8 mouse cellular contexts compared by ENCODE assay signal in the genomic region with DNA sequence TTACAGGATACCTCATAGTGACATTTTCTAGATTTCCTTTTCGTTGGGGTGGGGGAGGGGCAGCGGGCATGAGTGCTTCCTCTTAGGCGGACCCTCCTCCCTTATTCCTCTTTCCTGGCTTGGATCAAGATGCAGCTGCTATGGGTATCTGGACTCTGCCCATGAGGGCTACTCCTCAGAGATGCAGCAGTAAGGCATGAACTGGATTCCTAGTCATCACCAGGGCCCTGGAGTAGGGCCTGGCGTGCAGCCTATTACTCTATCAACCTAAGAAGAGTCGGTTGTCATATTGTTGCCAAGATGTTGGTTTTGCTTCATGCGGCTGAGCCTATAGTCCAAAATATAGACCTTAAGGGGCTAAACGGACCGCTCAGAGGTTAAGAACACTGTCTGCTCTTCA. TPM values are rescaled to one million over a fixed set of nuclear protein-coding genes. Genes with fewer than 3 reads are reported as not detected.
DNase-seq lines count a peak whose midpoint lies in the region; ATAC-seq lines count a peak whose summit lies in the region.

No protein-coding gene starts in this region.

- peak; percentile 25; the same call in 1 of the 2 replicates for ATAC-seq in kidney, embryonic 16.5 days (ENCODE audit: low FRiP score, low TSS enrichment)
- peak; percentile 19; the same call in 1 of the 2 replicates for ATAC-seq in hindbrain, embryonic 15.5 days (ENCODE audit: low FRiP score, low read depth)
- ATAC-seq in midbrain, embryonic 15.5 days (replicated peaks) = peak; percentile 53

- no peaks in the 10 kb centered on the region for H3K36me3 ChIP-seq in kidney, embryonic 16.5 days (ENCODE audit: insufficient read depth, low read length)
- H3K36me3 ChIP-seq in hindbrain, embryonic 15.5 days = no peaks in the 10 kb centered on the region
- H3K36me3 ChIP-seq in midbrain, embryonic 15.5 days (replicated peaks) = no peaks in the 10 kb centered on the region

- H3K27me3 ChIP-seq in kidney, embryonic 16.5 days (ENCODE audit: insufficient read depth, low read length) = 0 out of 2 replicates have a peak, but pooled peaks cover 2% of the 10 kb centered on the region
- H3K27me3 ChIP-seq in hindbrain, embryonic 15.5 days = no peaks in the 10 kb centered on the region
- H3K27me3 ChIP-seq in midbrain, embryonic 15.5 days (replicated peaks) = no peaks in the 10 kb centered on the region

- 52% methylated on average over 8 of the region's 8 CpGs for WGBS in kidney, embryonic 16.5 days
- WGBS in hindbrain, embryonic 15.5 days = 40% methylated on average over 8 of the region's 8 CpGs
- 44% methylated on average over 8 of the region's 8 CpGs for WGBS in midbrain, embryonic 15.5 days

- no peak overlapping the region for H3K27ac ChIP-seq in kidney, embryonic 16.5 days (ENCODE audit: low read length)
- peak overlapping the region; percentile 82 for H3K27ac ChIP-seq in hindbrain, embryonic 15.5 days (replicated peaks)
- H3K27ac ChIP-seq in midbrain, embryonic 15.5 days = peak overlapping the region; percentile 84

- H3K9ac ChIP-seq in kidney, embryonic 16.5 days (replicated peaks; ENCODE audit: low read length) = peak overlapping the region; percentile 30
- peak overlapping the region; percentile 40 for H3K9ac ChIP-seq in hindbrain, embryonic 15.5 days
- H3K9ac ChIP-seq in midbrain, embryonic 15.5 days = peak overlapping the region; percentile 56

- H3K4me3 ChIP-seq in kidney, embryonic 16.5 days (ENCODE audit: low read length) = peak overlapping the region; percentile 48
- H3K4me3 ChIP-seq in hindbrain, embryonic 15.5 days = peak overlapping the region; percentile 38
- peak overlapping the region; percentile 43 for H3K4me3 ChIP-seq in midbrain, embryonic 15.5 days

- H3K4me2 ChIP-seq in kidney, embryonic 16.5 days (replicated peaks; ENCODE audit: low read depth, low read length) = peak overlapping the region; percentile 72
- peak overlapping the region; percentile 69 for H3K4me2 ChIP-seq in hindbrain, embryonic 15.5 days
- H3K4me2 ChIP-seq in midbrain, embryonic 15.5 days = peak overlapping the region; percentile 60

- peaks cover 16% of the 10 kb centered on the region for H3K4me1 ChIP-seq in kidney, embryonic 16.5 days (ENCODE audit: insufficient read depth, low read length)
- H3K4me1 ChIP-seq in hindbrain, embryonic 15.5 days (replicated peaks) = peaks cover 25% of the 10 kb centered on the region
- H3K4me1 ChIP-seq in midbrain, embryonic 15.5 days = peaks cover 22% of the 10 kb centered on the region

- H3K9me3 ChIP-seq in kidney, embryonic 16.5 days (ENCODE audit: low read length) = no peaks in the 10 kb centered on the region
- no peaks in the 10 kb centered on the region for H3K9me3 ChIP-seq in hindbrain, embryonic 15.5 days
- H3K9me3 ChIP-seq in midbrain, embryonic 15.5 days = no peaks in the 10 kb centered on the region

- no peak for DNase-seq in kidney, adult 9 months
- peak; percentile 47 to 57 for DNase-seq in cerebellum, postnatal 14 days
- no peak for DNase-seq in adrenal gland, postnatal 36 days
- DNase-seq in left cerebral cortex, adult 18-20 months (ENCODE audit: low spot score in 2 of 2) = no peak
- DNase-seq in adrenal gland, postnatal 25 days = no peak

RNA-seq across cellular contexts. Expression of gene Zfp706, which starts 27.3 kb away (rescaled TPM):
- 403 and 418 TPM in 2 replicates for polyA plus RNA-seq in kidney, embryonic 16.5 days (2015; fragmentation: Nextera tagmentation; extraction: Ambion mirVana)
- 407 and 424 TPM in 2 replicates for polyA plus RNA-seq in hindbrain, embryonic 15.5 days (2015; fragmentation: Nextera tagmentation; extraction: Ambion mirVana)
- polyA plus RNA-seq in midbrain, embryonic 15.5 days (2015; fragmentation: Nextera tagmentation; extraction: Ambion mirVana) = 414 TPM in 2 replicates
- total RNA-seq in adrenal gland, postnatal 36 days (2021) = 100 to 1,000 TPM; 203 to 216 TPM
- 100 to 1,000 TPM; 231 to 242 TPM for total RNA-seq in left cerebral cortex, adult 18-20 months (2021)
- total RNA-seq in adrenal gland, postnatal 25 days (2021) = 164 and 201 TPM in 2 replicates

Comparison
In these comparisons a context has a peak if more than half of its experiments do, and no peak if none do; other contexts are left out.
1. DNase-seq: peak in cerebellum, postnatal 14 days (2 of 2); none in kidney, adult 9 months (single experiment), adrenal gland, postnatal 36 days (0 of 2), left cerebral cortex, adult 18-20 months (0 of 2) and adrenal gland, postnatal 25 days (single experiment).
2. Peak in every context shown above with its lines, with median percentiles within 50 percentile points of each other: ATAC-seq, H3K4me2 ChIP-seq, H3K4me3 ChIP-seq and H3K9ac ChIP-seq.